Mouse (Mus musculus): Measurements from ENCODE around the gene Syncrip. TPM values are rescaled to one million over a fixed set of nuclear protein-coding genes. Genes with fewer than 3 reads are reported as not detected.
A peak's percentile ranks its signal among the peaks of the same experiment; 100 is the strongest.
"Not testable (repeated sequence)": the region's sequence is repeated elsewhere in the genome, so short reads cannot be mapped to it uniquely, and the experiment has no call there.

The Syncrip gene
- polyA plus RNA-seq, 1 experiment from 2014 or later, result 73.8 TPM

DNA sequence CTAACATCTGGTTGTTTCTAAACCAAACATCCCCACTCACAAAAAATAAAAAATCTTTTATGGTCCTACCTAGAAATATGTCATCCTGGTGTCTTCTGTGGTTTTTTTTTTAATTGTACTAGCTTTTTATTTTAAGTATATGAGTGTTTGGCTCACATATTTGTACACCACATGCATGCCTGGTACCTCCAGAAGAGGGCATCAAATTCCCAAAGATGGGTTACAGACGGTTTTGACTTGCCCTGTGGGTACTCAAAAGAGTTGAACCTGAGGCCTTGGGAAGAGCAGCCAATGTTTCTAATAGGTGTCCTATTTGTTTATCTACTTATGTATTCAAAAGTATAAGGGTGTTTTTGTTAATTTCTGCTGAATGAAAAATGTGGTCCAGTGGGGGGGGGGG lies 6.2 kb downstream of the Syncrip start:
- Histone ChIP-seq H3K9ac (ENCODE audit: low read depth, low read length) (no peak overlapping the region), H3K9me3 (replicated peaks; ENCODE audit: low read length) (no peaks in the 10 kb centered on the region), H3K27me3 (ENCODE audit: insufficient read depth, low read length) (no peaks in the 10 kb centered on the region), H3K4me2 (ENCODE audit: low read length) (no peak overlapping the region), H3K27ac (no peak overlapping the region), H3K4me1 (replicated peaks; ENCODE audit: insufficient read depth, low read length) (peaks cover 4% of the 10 kb centered on the region; the same call in 1 of the 2 replicates), H3K36me3 (ENCODE audit: insufficient read depth, low read length) (peaks cover 28% of the 10 kb centered on the region), H3K4me3 (replicated peaks; ENCODE audit: low read depth, low read length) (no peak overlapping the region)
- DNase-seq (ENCODE audit: low spot score) (peak; percentile 14), ATAC-seq (replicated peaks; ENCODE audit: low FRiP score, low read depth) (no peak)
- TF ChIP-seq CTCF (IDR thresholded peaks at IDR 0.05; ENCODE audit: low read depth), result peak; percentile 44; the same call in 1 of the 2 replicates
- WGBS, result 36% methylated on average over 1 of the region's 1 CpGs

DNA sequence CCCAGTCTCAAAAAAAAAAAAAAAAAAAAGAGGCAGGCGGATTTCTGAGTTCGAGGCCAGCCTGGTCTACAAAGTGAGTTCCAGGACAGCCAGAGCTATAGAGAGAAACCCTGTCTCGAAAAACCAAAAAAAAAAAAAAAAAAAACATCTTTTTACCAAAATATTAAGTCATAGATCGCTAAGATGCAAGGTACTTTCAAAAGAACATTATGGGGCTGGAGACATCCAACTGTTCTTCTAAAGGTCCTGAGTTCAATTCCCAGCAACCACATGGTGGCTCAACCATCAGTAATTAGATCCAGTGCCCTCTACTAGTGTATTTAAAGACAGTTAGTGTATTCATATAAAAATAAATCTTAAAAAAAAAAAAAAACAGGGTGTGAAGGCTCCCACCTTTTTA lies 21.4 kb downstream of the Syncrip start:
- 96% methylated on average over 4 of the region's 4 CpGs for WGBS

DNA sequence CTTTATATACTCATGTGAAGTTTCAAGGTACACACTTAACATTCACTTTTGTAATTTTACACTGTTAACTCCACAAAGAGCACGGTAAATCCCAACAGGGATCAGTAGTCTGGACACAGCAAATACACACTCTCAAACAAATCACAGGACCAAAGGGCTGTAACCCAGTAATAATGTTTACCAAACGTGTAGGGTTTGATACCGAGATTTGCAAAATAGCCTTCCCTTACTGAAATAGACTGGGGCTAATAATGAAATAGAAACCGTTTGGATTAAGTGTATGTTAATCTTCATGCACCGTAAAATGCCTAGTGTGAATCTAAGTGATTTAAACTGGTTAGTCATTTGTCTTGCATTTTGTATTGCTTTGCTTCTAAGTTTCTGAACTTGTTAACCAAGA lies 42.4 kb downstream of the Syncrip start:
- H3K9me3 ChIP-seq (replicated peaks; ENCODE audit: low read length), result no peaks in the 10 kb centered on the region
- no peak for TF ChIP-seq CTCF (IDR thresholded peaks at IDR 0.05; ENCODE audit: low read depth)
- H3K4me1 ChIP-seq (replicated peaks; ENCODE audit: insufficient read depth, low read length), result no peaks in the 10 kb centered on the region
- no peak for ATAC-seq (replicated peaks; ENCODE audit: low FRiP score, low read depth)
- WGBS, result 18% methylated on average over 5 of the region's 5 CpGs
- no peak overlapping the region for H3K4me3 ChIP-seq (replicated peaks; ENCODE audit: low read depth, low read length)
- H3K9ac ChIP-seq (ENCODE audit: low read depth, low read length), result no peak overlapping the region
- no peak for DNase-seq (ENCODE audit: low spot score)
- H3K27me3 ChIP-seq (ENCODE audit: insufficient read depth, low read length), result no peaks in the 10 kb centered on the region
- no peaks in the 10 kb centered on the region for H3K36me3 ChIP-seq (ENCODE audit: insufficient read depth, low read length)
- H3K27ac ChIP-seq, result no peak overlapping the region
- H3K4me2 ChIP-seq (ENCODE audit: low read length), result no peak overlapping the region

More for the DNA sequence above, 21.4 kb downstream of the Syncrip start:
- not testable (repeated sequence) for H3K4me1 ChIP-seq (replicated peaks; ENCODE audit: insufficient read depth, low read length); H3K4me2 ChIP-seq (ENCODE audit: low read length); H3K27ac ChIP-seq; H3K27me3 ChIP-seq (ENCODE audit: insufficient read depth, low read length); H3K9ac ChIP-seq (ENCODE audit: low read depth, low read length); DNase-seq (ENCODE audit: low spot score); H3K9me3 ChIP-seq (replicated peaks; ENCODE audit: low read length); H3K4me3 ChIP-seq (replicated peaks; ENCODE audit: low read depth, low read length); ATAC-seq (replicated peaks; ENCODE audit: low FRiP score, low read depth)
- peaks cover 35% of the 10 kb centered on the region for H3K36me3 ChIP-seq (ENCODE audit: insufficient read depth, low read length)

DNA sequence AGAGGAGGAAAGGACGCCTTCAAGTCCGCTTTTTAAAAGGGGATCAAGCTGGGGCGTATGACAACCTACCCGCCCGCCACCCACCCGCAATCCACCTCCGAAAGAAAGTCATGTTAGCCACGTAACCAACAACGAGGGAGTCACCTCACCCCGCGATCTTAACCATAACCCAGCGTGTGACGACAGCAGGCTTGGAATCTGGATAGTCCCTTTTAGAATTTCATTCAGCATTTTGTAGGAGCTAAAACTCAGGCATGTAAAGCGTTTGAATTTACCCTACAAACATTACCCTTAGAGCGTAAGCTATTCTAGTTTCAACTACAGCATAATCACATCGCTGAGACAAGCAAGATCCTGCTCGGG lies 43.2 kb downstream of the Syncrip start:
- DNase-seq (ENCODE audit: low spot score) (no peak), ATAC-seq (replicated peaks; ENCODE audit: low FRiP score, low read depth) (peak; percentile 40)
- H3K36me3 ChIP-seq (ENCODE audit: insufficient read depth, low read length), result no peaks in the 10 kb centered on the region
- under 1% methylated on average over 17 of the region's 17 CpGs for WGBS
- H3K9ac ChIP-seq (ENCODE audit: low read depth, low read length), result peak overlapping the region; percentile 60
- no peaks in the 10 kb centered on the region for H3K27me3 ChIP-seq (ENCODE audit: insufficient read depth, low read length)
- peak overlapping the region; percentile 90 for H3K27ac ChIP-seq
- H3K4me1 ChIP-seq (replicated peaks; ENCODE audit: insufficient read depth, low read length), result no peaks in the 10 kb centered on the region
- TF ChIP-seq CTCF (IDR thresholded peaks at IDR 0.05; ENCODE audit: low read depth), result no peak
- peak overlapping the region; percentile 63 for H3K4me3 ChIP-seq (replicated peaks; ENCODE audit: low read depth, low read length)
- peak overlapping the region; percentile 69 for H3K4me2 ChIP-seq (ENCODE audit: low read length)
- H3K9me3 ChIP-seq (replicated peaks; ENCODE audit: low read length), result no peaks in the 10 kb centered on the region

DNA sequence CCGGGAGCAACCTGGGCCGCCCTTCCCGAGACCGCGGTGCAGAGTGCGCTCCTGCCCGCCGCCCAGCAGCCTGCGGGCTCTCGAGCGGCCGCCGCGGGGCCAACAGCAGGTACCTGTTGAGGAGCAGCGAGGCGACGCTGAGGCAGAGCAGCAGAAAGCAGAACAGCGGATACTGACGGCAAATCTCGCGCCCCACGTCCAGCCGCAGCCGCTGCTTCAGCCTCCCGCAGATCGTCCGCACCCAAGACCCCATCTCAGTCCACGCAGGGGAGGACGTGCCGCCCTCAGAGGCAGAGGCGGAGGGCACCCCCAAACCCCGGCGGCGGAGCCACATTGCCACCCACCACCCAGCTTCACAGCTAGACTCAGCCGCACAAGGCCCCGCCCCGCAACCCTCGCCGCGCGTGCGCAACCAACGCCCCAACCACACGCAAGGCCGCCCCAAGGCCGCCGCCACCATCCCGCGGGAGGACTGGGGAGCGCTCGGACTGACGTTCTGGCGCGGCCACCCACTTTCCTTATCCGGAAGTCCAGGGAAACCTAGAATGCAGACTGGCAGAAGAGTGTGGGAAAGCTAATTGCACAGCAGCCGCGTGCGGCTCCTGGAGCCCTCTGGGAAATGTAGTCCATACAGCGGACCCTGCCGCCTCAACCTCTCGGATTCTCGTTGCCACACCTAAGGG lies 43.7 kb downstream of the Syncrip start, which contains the start of gene Snx14:
TSS of gene Snx14 (minus strand) at position 404 of the 683 bp plus-strand sequence.
- peak within 1 kb of the TSS; percentile 63 for H3K4me3 ChIP-seq (replicated peaks; ENCODE audit: low read depth, low read length)
- no peaks in the 10 kb centered on the region for H3K36me3 ChIP-seq (ENCODE audit: insufficient read depth, low read length)
- H3K9me3 ChIP-seq (replicated peaks; ENCODE audit: low read length), result no peaks in the 10 kb centered on the region
- WGBS, result under 1% methylated on average over 61 of the region's 62 CpGs
- DNase-seq (ENCODE audit: low spot score) (peak; percentile 98), ATAC-seq (replicated peaks; ENCODE audit: low FRiP score, low read depth) (peak; percentile 97)
- H3K4me1 ChIP-seq (replicated peaks; ENCODE audit: insufficient read depth, low read length), result no peaks in the 10 kb centered on the region
- H3K4me2 ChIP-seq (ENCODE audit: low read length), result peak within 1 kb of the TSS; percentile 69
- H3K27me3 ChIP-seq (ENCODE audit: insufficient read depth, low read length), result no peaks in the 10 kb centered on the region
- H3K9ac ChIP-seq (ENCODE audit: low read depth, low read length), result peak within 1 kb of the TSS; percentile 60
- H3K27ac ChIP-seq, result peak within 1 kb of the TSS; percentile 90
- no peak for TF ChIP-seq CTCF (IDR thresholded peaks at IDR 0.05; ENCODE audit: low read depth)

DNA sequence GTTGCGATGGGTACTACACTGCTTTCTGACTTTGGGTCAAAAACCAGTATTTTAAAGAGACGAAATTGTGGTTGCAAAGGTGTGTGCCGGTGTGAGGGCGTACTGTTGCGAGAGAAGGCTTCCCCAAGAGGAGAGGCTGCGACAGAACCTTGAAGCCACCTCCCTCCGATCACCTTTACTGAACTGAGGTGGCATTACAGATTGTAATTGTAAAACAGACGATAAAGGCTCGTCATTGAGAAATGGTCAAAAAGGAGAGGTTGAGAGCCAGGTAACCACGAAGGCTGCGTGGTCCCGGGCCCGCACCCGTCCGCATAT lies 44.2 kb downstream of the Syncrip start:
- no peaks in the 10 kb centered on the region for H3K36me3 ChIP-seq (ENCODE audit: insufficient read depth, low read length)
- no peaks in the 10 kb centered on the region for H3K9me3 ChIP-seq (replicated peaks; ENCODE audit: low read length)
- H3K4me2 ChIP-seq (ENCODE audit: low read length), result peak overlapping the region; percentile 69
- H3K27ac ChIP-seq, result peak overlapping the region; percentile 90
- WGBS, result under 1% methylated on average over 15 of the region's 15 CpGs
- DNase-seq (ENCODE audit: low spot score) (no peak), ATAC-seq (replicated peaks; ENCODE audit: low FRiP score, low read depth) (0 out of 2 replicates have a peak, but pooled peaks have one; percentile 1)
- peak overlapping the region; percentile 63 for H3K4me3 ChIP-seq (replicated peaks; ENCODE audit: low read depth, low read length)
- no peaks in the 10 kb centered on the region for H3K27me3 ChIP-seq (ENCODE audit: insufficient read depth, low read length)
- TF ChIP-seq CTCF (IDR thresholded peaks at IDR 0.05; ENCODE audit: low read depth), result no peak
- H3K4me1 ChIP-seq (replicated peaks; ENCODE audit: insufficient read depth, low read length), result no peaks in the 10 kb centered on the region
- H3K9ac ChIP-seq (ENCODE audit: low read depth, low read length), result peak overlapping the region; percentile 60

All from kidney, postnatal 0 days (tissue).